Mouse (Mus musculus): ENCODE measurements at regions not wholly inside any gene's neighbourhood (a gene's known extent, or its start where the extent isn't known, plus 50 kb on each side); places are given as distances from the start of the nearest gene placed in this dataset.

- no peak for DNase-seq (ENCODE audit: low spot score)
These were observed 289.5 kb downstream of the Slc22a22 start for GRCm38 (mm10) chr15:57187840-57188457.

GRCm38 (mm10) chr15:57179138-57179537 lies 298.3 kb downstream of the Slc22a22 start:
- DNase-seq (ENCODE audit: low spot score): peak; percentile 28

- peak; percentile 45 for DNase-seq (ENCODE audit: low spot score)
These were observed 304.7 kb downstream of the Slc22a22 start for GRCm38 (mm10) chr15:57172723-57173122.

- DNase-seq (ENCODE audit: low spot score): no peak
These were observed 314.8 kb downstream of the Slc22a22 start for GRCm38 (mm10) chr15:57162401-57163343.

- peak; percentile 77 for DNase-seq (ENCODE audit: low spot score)
These were observed 337.2 kb downstream of the Slc22a22 start for GRCm38 (mm10) chr15:57140130-57140750.

- no peak for DNase-seq (ENCODE audit: low spot score)
These were observed 372.7 kb downstream of the Slc22a22 start for GRCm38 (mm10) chr15:57104711-57105110.

GRCm38 (mm10) chr15:57097309-57097708 lies 380.1 kb downstream of the Slc22a22 start:
- DNase-seq (ENCODE audit: low spot score): no peak

GRCm38 (mm10) chr15:57079806-57080205 lies 397.6 kb downstream of the Slc22a22 start:
- no peak for DNase-seq (ENCODE audit: low spot score)

GRCm38 (mm10) chr15:57073776-57074175 lies 403.6 kb downstream of the Slc22a22 start:
- peak; percentile 51 for DNase-seq (ENCODE audit: low spot score)

- no peak for DNase-seq (ENCODE audit: low spot score)
These were observed 415.9 kb downstream of the Slc22a22 start for GRCm38 (mm10) chr15:57061502-57061901.

- peak; percentile 45 for DNase-seq (ENCODE audit: low spot score)
These were observed 417.8 kb downstream of the Slc22a22 start for GRCm38 (mm10) chr15:57059550-57060195.

- DNase-seq (ENCODE audit: low spot score): no peak
These were observed 425.1 kb downstream of the Slc22a22 start for GRCm38 (mm10) chr15:57052287-57052686.

- peak; percentile 87 for DNase-seq (ENCODE audit: low spot score)
These were observed 440.4 kb downstream of the Slc22a22 start for GRCm38 (mm10) chr15:57036806-57037566.

- peak; percentile 51 for DNase-seq (ENCODE audit: low spot score)
These were observed 444.4 kb downstream of the Slc22a22 start for GRCm38 (mm10) chr15:57033012-57033411.
